Mouse (Mus musculus) embryonic fibroblast, embryonic 13.5 days (primary cell): Measurements from ENCODE around the gene Atp8b2.

Experiments used
- CTCF ChIP-seq: IDR thresholded peaks from 2 replicates; pipeline ENCODE4 v1.5.1; 2011; ENCODE audit warnings: mild to moderate bottlenecking, control low read depth, low read length, moderate library complexity, borderline replicate concordance; ENCODE audit not compliant: insufficient read depth
- POLR2A ChIP-seq: IDR thresholded peaks from 2 replicates; pipeline ENCODE4 v1.6.1; 2011; ENCODE audit warnings: low read depth, mild to moderate bottlenecking, control low read depth, low read length, moderate library complexity

DNA sequence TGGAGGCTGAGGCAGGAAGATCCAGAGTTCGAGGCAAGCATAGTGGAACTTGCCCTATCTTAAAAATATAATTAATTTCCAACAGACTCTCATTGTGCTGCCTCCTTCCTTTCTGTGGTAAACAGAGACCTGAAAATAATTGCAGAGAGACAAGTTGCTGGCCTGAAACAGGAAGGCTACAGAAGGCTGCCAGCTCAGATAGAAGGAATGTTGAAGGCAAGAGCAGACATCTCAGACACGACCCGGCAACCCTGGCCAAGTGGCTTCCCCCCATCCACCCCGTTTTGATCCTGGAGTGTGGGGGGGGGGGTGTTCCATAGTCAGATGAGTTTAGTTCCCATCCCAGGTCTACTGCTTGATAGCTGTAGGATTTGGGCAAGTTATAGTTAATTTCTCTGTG is 48.6 kb downstream of the Atp8b2 start:
- no peak for TF ChIP-seq POLR2A
- TF ChIP-seq CTCF, result no peak
